Mouse (Mus musculus) urinary bladder, postnatal 0 days (tissue): ENCODE results near the gene Ankrd52. TPM values are rescaled to one million over a fixed set of nuclear protein-coding genes. Genes with fewer than 3 reads are reported as not detected.

Experiments
- microRNA-seq: library from miRNA; unstranded; fragments of <30 nt; microRNA quantifications from one replicate; pipeline ENCODE4, GENCODE M21; 2016
- polyA plus RNA-seq: library from polyadenylated mRNA; unstranded; fragments of >200 nt; fragmentation: Nextera tagmentation; extraction: Ambion mirVana; gene quantifications from 2 replicates; pipeline ENCODE4 v1.2.1, GENCODE M21; 2015

Ankrd52 gene
- polyA plus RNA-seq, result 6.7 and 7.2 TPM in 2 replicates

GRCm38 (mm10) chr10:128376455-128377211, at the start of gene Ankrd52:
TSS of gene Ankrd52 (plus strand) at chr10:128377115.

GRCm38 (mm10) chr10:128337306-128338181, 39.4 kb upstream of the Ankrd52 start, which contains the start of gene Cs:
TSS of gene Cs (plus strand) at chr10:128337734.

GRCm38 (mm10) chr10:128368402-128369217, 8.3 kb upstream of the Ankrd52 start, which contains the start of gene Coq10a:
TSS of gene Coq10a (minus strand) at chr10:128368997.

GRCm38 (mm10) chr10:128401056-128401455, 24.1 kb downstream of the Ankrd52 start, which contains the start of gene Slc39a5:
TSS of gene Slc39a5 (minus strand) at chr10:128401229.

GRCm38 (mm10) chr10:128411211-128412054, 34.5 kb downstream of the Ankrd52 start, which contains the start of the genes Nabp2 and Rnf41:
TSS of gene Nabp2 (minus strand) at chr10:128411492.
TSS of gene Rnf41 (plus strand) at chr10:128411657.

Small RNAs within 50 kb of the gene (microRNA-seq; reads per million reads assigned to microRNA genes)
- gene Gm25361, result not detected
- not detected for gene Gm26308
- not detected for gene Mir6914
- gene Mir6915, result not detected
- not detected for gene Mir8105

Other genes starting within 250 kb of the Ankrd52 start
- 28.2 and 31.3 TPM in 2 replicates for gene Rbms2, start 196.8 kb upstream of the Ankrd52 start, polyA plus RNA-seq
- gene Gls2, start 182.7 kb upstream of the Ankrd52 start, polyA plus RNA-seq, result 0.37 and 0.49 TPM in 2 replicates
- 20.3 and 21.2 TPM in 2 replicates for gene Spryd4, start 165.3 kb upstream of the Ankrd52 start, polyA plus RNA-seq
- not detected in 2 replicates for gene Mip, start 151.3 kb upstream of the Ankrd52 start, polyA plus RNA-seq
- 10.5 and 13.6 TPM in 2 replicates for gene Timeless, start 145.1 kb upstream of the Ankrd52 start, polyA plus RNA-seq
- gene Apon, start 123.0 kb upstream of the Ankrd52 start, polyA plus RNA-seq, result 0.12 TPM in 1 of 2 replicates, not detected in the other
- gene Apof, start 108.4 kb upstream of the Ankrd52 start, polyA plus RNA-seq, result 0.46 and 1.4 TPM in 2 replicates
- 10.9 and 12.7 TPM in 2 replicates for gene Stat2, start 106.6 kb upstream of the Ankrd52 start, polyA plus RNA-seq
- not detected in 2 replicates for gene Il23a, start 78.4 kb upstream of the Ankrd52 start, polyA plus RNA-seq
- 11.6 and 12.1 TPM in 2 replicates for gene Pan2, start 73.8 kb upstream of the Ankrd52 start, polyA plus RNA-seq
- gene Cnpy2, start 54.7 kb upstream of the Ankrd52 start, polyA plus RNA-seq, result 170 and 182 TPM in 2 replicates
- 150 and 164 TPM in 2 replicates for gene Cs, start 39.4 kb upstream of the Ankrd52 start, polyA plus RNA-seq
- gene Coq10a, start 8.1 kb upstream of the Ankrd52 start, polyA plus RNA-seq, result 16.9 TPM in 2 replicates
- 0.06 TPM in 1 of 2 replicates, not detected in the other for gene Slc39a5, start 24.1 kb downstream of the Ankrd52 start, polyA plus RNA-seq
- 51.6 and 55.2 TPM in 2 replicates for gene Nabp2, start 34.4 kb downstream of the Ankrd52 start, polyA plus RNA-seq
- gene Rnf41, start 34.5 kb downstream of the Ankrd52 start, polyA plus RNA-seq, result 26.1 and 26.5 TPM in 2 replicates
- 25.9 and 32.1 TPM in 2 replicates for gene Smarcc2, start 82.1 kb downstream of the Ankrd52 start, polyA plus RNA-seq
- gene Myl6, start 117.0 kb downstream of the Ankrd52 start, polyA plus RNA-seq, result 9,114 and 9,500 TPM in 2 replicates
- 3.1 and 3.2 TPM in 2 replicates for gene Myl6b, start 121.6 kb downstream of the Ankrd52 start, polyA plus RNA-seq
- gene Esyt1, start 148.8 kb downstream of the Ankrd52 start, polyA plus RNA-seq, result 35.3 and 39.3 TPM in 2 replicates
- gene Zc3h10, start 170.7 kb downstream of the Ankrd52 start, polyA plus RNA-seq, result 6.9 and 8.0 TPM in 2 replicates
- gene Rpl41, start 172.2 kb downstream of the Ankrd52 start, polyA plus RNA-seq, result 3,278 and 3,571 TPM in 2 replicates
- 97.3 and 100 TPM in 2 replicates for gene Pa2g4, start 188.9 kb downstream of the Ankrd52 start, polyA plus RNA-seq
- gene Erbb3, start 212.5 kb downstream of the Ankrd52 start, polyA plus RNA-seq, result 6.5 and 7.6 TPM in 2 replicates
- gene Rps26, start 249.6 kb downstream of the Ankrd52 start, polyA plus RNA-seq, result 632 and 654 TPM in 2 replicates